Mouse (Mus musculus) heart, embryonic 10.5 days (tissue): ENCODE measurements at regions not wholly inside any gene's neighbourhood (a gene's known extent, or its start where the extent isn't known, plus 50 kb on each side); places are given as distances from the start of the nearest gene placed in this dataset.

ENCODE experiments used
- DNase-seq: peaks from one replicate; pipeline ENCODE4 v3.0.0-alpha.2; 2017; ENCODE audit warnings: low spot score
- H3K27ac ChIP-seq: fragments of 300-500 bp; sonication (generic); 2 replicates; pipeline ENCODE4 v1.5.1; 2016; ENCODE audit warnings: mild to moderate bottlenecking
- H3K27me3 ChIP-seq: fragments of 300-500 bp; sonication (generic); 2 replicates; pipeline ENCODE4 v1.6.1; 2016; ENCODE audit warnings: mild to moderate bottlenecking; ENCODE audit not compliant: poor library complexity, insufficient read depth, severe bottlenecking
- H3K36me3 ChIP-seq: fragments of 300-500 bp; sonication (generic); 2 replicates; pipeline ENCODE4 v1.6.1; 2016; ENCODE audit warnings: mild to moderate bottlenecking, moderate library complexity
- H3K4me1 ChIP-seq: fragments of 300-500 bp; sonication (generic); 2 replicates; pipeline ENCODE4 v1.6.1; 2016; ENCODE audit warnings: mild to moderate bottlenecking
- H3K4me3 ChIP-seq: fragments of 300-500 bp; sonication (generic); 2 replicates; pipeline ENCODE4 v1.5.1; 2016; ENCODE audit warnings: mild to moderate bottlenecking, moderate library complexity
- H3K9me3 ChIP-seq: fragments of 300-500 bp; sonication (generic); 2 replicates; pipeline ENCODE4 v1.6.1; 2016; ENCODE audit warnings: mild to moderate bottlenecking, moderate library complexity
- WGBS: fragments of 180-500 bp; shearing (Covaris S2); methylation state at CpG from one replicate; pipeline ENCODE4 v1.1.7; 2016; 5-methylcytosine and 5-hydroxymethylcytosine counted together

GRCm38 (mm10) chr12:27076107-27076738, 266.2 kb downstream of the Sox11 start:
- no peaks in the 10 kb centered on the region for H3K9me3 ChIP-seq
- H3K27ac ChIP-seq = no peak overlapping the region
- no peak for DNase-seq
- H3K27me3 ChIP-seq = no peaks in the 10 kb centered on the region
- 76% methylated on average over 6 of the region's 6 CpGs for WGBS
- no peaks in the 10 kb centered on the region for H3K36me3 ChIP-seq
- H3K4me3 ChIP-seq = no peak overlapping the region
- no peaks in the 10 kb centered on the region for H3K4me1 ChIP-seq

- no peaks in the 10 kb centered on the region for H3K36me3 ChIP-seq
- peaks cover 8% of the 10 kb centered on the region; the same call in 1 of the 2 replicates for H3K27me3 ChIP-seq
- no peak overlapping the region for H3K27ac ChIP-seq
- no peaks in the 10 kb centered on the region for H3K9me3 ChIP-seq
- H3K4me1 ChIP-seq = peaks cover 28% of the 10 kb centered on the region
- 45% methylated on average over 9 of the region's 9 CpGs for WGBS
- H3K4me3 ChIP-seq = no peak overlapping the region
- no peak for DNase-seq
Measured at GRCm38 (mm10) chr12:27065011-27065517, 277.3 kb downstream of the Sox11 start.

- WGBS = 92% methylated on average over 4 of the region's 4 CpGs
- Histone ChIP-seq H3K4me3 (no peak overlapping the region), H3K27ac (no peak overlapping the region), H3K4me1 (peaks cover 28% of the 10 kb centered on the region), H3K9me3 (no peaks in the 10 kb centered on the region), H3K36me3 (no peaks in the 10 kb centered on the region), H3K27me3 (peaks cover 8% of the 10 kb centered on the region; the same call in 1 of the 2 replicates)
- DNase-seq = no peak
Measured at GRCm38 (mm10) chr12:27063518-27063917, 278.9 kb downstream of the Sox11 start.

GRCm38 (mm10) chr12:27062511-27063264, 279.7 kb downstream of the Sox11 start:
- WGBS = 79% methylated on average over 6 of the region's 6 CpGs
- no peaks in the 10 kb centered on the region for H3K36me3 ChIP-seq
- peak overlapping the region; percentile 49 for H3K4me3 ChIP-seq
- peaks cover 8% of the 10 kb centered on the region; the same call in 1 of the 2 replicates for H3K27me3 ChIP-seq
- H3K4me1 ChIP-seq = peaks cover 28% of the 10 kb centered on the region
- no peaks in the 10 kb centered on the region for H3K9me3 ChIP-seq
- DNase-seq = no peak
- H3K27ac ChIP-seq = peak overlapping the region; percentile 83

- 1% methylated on average over 10 of the region's 10 CpGs for WGBS
- peak overlapping the region; percentile 83 for H3K27ac ChIP-seq
Measured at GRCm38 (mm10) chr12:27062061-27062461, 280.3 kb downstream of the Sox11 start.

GRCm38 (mm10) chr12:27060899-27061762, 281.2 kb downstream of the Sox11 start:
- Histone ChIP-seq H3K27ac (peak overlapping the region; percentile 83), H3K4me3 (peak overlapping the region; percentile 49), H3K9me3 (no peaks in the 10 kb centered on the region), H3K4me1 (peaks cover 24% of the 10 kb centered on the region), H3K27me3 (peaks cover 8% of the 10 kb centered on the region; the same call in 1 of the 2 replicates), H3K36me3 (no peaks in the 10 kb centered on the region)
- 15% methylated on average over 17 of the region's 17 CpGs for WGBS
- peak; percentile 77 for DNase-seq

More at GRCm38 (mm10) chr12:27062061-27062461, 280.3 kb downstream of the Sox11 start:
- DNase-seq = no peak
- H3K4me3 ChIP-seq = peak overlapping the region; percentile 49
- no peaks in the 10 kb centered on the region for H3K36me3 ChIP-seq
- no peaks in the 10 kb centered on the region for H3K9me3 ChIP-seq
- H3K4me1 ChIP-seq = peaks cover 28% of the 10 kb centered on the region
- H3K27me3 ChIP-seq = peaks cover 8% of the 10 kb centered on the region; the same call in 1 of the 2 replicates

GRCm38 (mm10) chr12:27059885-27060284, 282.5 kb downstream of the Sox11 start:
- peak overlapping the region; percentile 56; the same call in 1 of the 2 replicates for H3K27ac ChIP-seq
- H3K36me3 ChIP-seq = no peaks in the 10 kb centered on the region
- no peak overlapping the region for H3K4me3 ChIP-seq
- no peak for DNase-seq
- H3K27me3 ChIP-seq = no peaks in the 10 kb centered on the region
- H3K4me1 ChIP-seq = peaks cover 24% of the 10 kb centered on the region
- 24% methylated on average over 4 of the region's 4 CpGs for WGBS
- H3K9me3 ChIP-seq = no peaks in the 10 kb centered on the region

GRCm38 (mm10) chr12:27054411-27054810, 288.0 kb downstream of the Sox11 start:
- DNase-seq = no peak
- Histone ChIP-seq H3K27me3 (no peaks in the 10 kb centered on the region), H3K4me3 (no peak overlapping the region), H3K9me3 (no peaks in the 10 kb centered on the region), H3K27ac (no peak overlapping the region), H3K36me3 (no peaks in the 10 kb centered on the region), H3K4me1 (no peaks in the 10 kb centered on the region)
- 86% methylated on average over 4 of the region's 4 CpGs for WGBS

- no peak overlapping the region for H3K27ac ChIP-seq
- no peaks in the 10 kb centered on the region for H3K27me3 ChIP-seq
- 68% methylated on average over 2 of the region's 2 CpGs for WGBS
- H3K4me1 ChIP-seq = no peaks in the 10 kb centered on the region
- DNase-seq = no peak
- no peak overlapping the region for H3K4me3 ChIP-seq
- no peaks in the 10 kb centered on the region for H3K9me3 ChIP-seq
- H3K36me3 ChIP-seq = no peaks in the 10 kb centered on the region
Measured at GRCm38 (mm10) chr12:27037922-27038321, 304.5 kb downstream of the Sox11 start.

- DNase-seq = no peak
- Histone ChIP-seq H3K9me3 (no peaks in the 10 kb centered on the region), H3K36me3 (no peaks in the 10 kb centered on the region), H3K4me3 (no peak overlapping the region), H3K4me1 (0 out of 2 replicates have a peak, but pooled peaks cover 3% of the 10 kb centered on the region), H3K27me3 (no peaks in the 10 kb centered on the region), H3K27ac (0 out of 2 replicates have a peak overlapping the region, but pooled peaks have one; percentile 52)
- WGBS = 69% methylated on average over 4 of the region's 4 CpGs
Measured at GRCm38 (mm10) chr12:27019751-27020150, 322.6 kb downstream of the Sox11 start.

- DNase-seq = no peak
- 79% methylated on average over 7 of the region's 7 CpGs for WGBS
- Histone ChIP-seq H3K4me1 (0 out of 2 replicates have a peak, but pooled peaks cover 3% of the 10 kb centered on the region), H3K9me3 (no peaks in the 10 kb centered on the region), H3K27me3 (no peaks in the 10 kb centered on the region), H3K36me3 (no peaks in the 10 kb centered on the region), H3K4me3 (no peak overlapping the region), H3K27ac (no peak overlapping the region)
Measured at GRCm38 (mm10) chr12:27018366-27018765, 324.0 kb downstream of the Sox11 start.

GRCm38 (mm10) chr12:26999287-26999686, 343.1 kb downstream of the Sox11 start:
- DNase-seq = no peak
- no peak overlapping the region for H3K27ac ChIP-seq

More at GRCm38 (mm10) chr12:26999287-26999686, 343.1 kb downstream of the Sox11 start:
- Histone ChIP-seq H3K36me3 (no peaks in the 10 kb centered on the region), H3K27me3 (no peaks in the 10 kb centered on the region), H3K4me1 (no peaks in the 10 kb centered on the region), H3K4me3 (no peak overlapping the region), H3K9me3 (no peaks in the 10 kb centered on the region)
